19 mouse cellular contexts compared by ENCODE assay signal in the genomic region with DNA sequence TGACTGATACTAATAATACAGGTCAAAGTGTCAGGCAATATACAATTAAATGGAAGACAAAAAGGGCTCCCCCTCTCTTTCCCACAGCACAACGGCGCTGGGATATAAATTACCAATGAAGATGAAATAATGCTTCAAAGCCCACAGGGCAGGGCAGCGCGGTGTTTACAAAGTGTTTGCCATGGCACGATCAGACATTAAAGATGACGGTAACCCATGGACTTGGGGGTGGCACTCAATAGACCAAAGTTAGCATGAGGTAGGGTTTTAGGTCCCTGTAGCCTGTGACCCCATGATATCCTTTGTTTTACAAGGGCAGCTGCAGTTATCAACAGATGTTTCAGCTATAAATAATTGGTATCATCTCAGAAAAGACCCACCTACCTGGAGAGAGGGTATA.
A peak's percentile ranks its signal among the peaks of the same experiment; 100 is the strongest.
DNase-seq lines count a peak whose midpoint lies in the region; ATAC-seq and TF ChIP-seq lines count a peak whose summit lies in the region.
"Had no signal": no experiment of that assay in that cellular context is flagged by ENCODE, and none has a peak within 500 bp of the region (broad histone marks: within the 10 kb centered on the region; RNA-seq: fewer than 3 reads in every experiment).

No protein-coding gene starts in this region.

- no peak for TF ChIP-seq CTCF in kidney, adult 2 months (conservative IDR thresholded peaks at IDR 0.05; ENCODE audit: insufficient read depth, insufficient read length, low read depth, low read length)

- DNase-seq in forebrain, embryonic 10.5 days (ENCODE audit: extremely low spot score, low spot score), result no peak
- no peak for DNase-seq in kidney, adult 2 months
- DNase-seq in neural tube, embryonic 11.5 days (ENCODE audit: low spot score), result no peak
- DNase-seq in neural tube, embryonic 10.5 days (ENCODE audit: extremely low spot score, low spot score), result no peak
- no peak for DNase-seq in layer of hippocampus, postnatal 25 days (ENCODE audit: extremely low spot score in 1 of 2, low spot score in 1 of 2)
- no peak for DNase-seq in right cerebral cortex, postnatal 4 days
- DNase-seq: adrenal gland, adult 8-10 months; cerebellum, adult 18-20 months; cerebellum, postnatal 14 days; liver had no signal

- H3K27me3 ChIP-seq in forebrain, embryonic 10.5 days (ENCODE audit: poor library complexity, severe bottlenecking), result peaks cover 47% of the 10 kb centered on the region
- no peaks in the 10 kb centered on the region; the same call in 1 of the 2 replicates for H3K27me3 ChIP-seq in forebrain, embryonic 15.5 days
- no peaks in the 10 kb centered on the region for H3K27me3 ChIP-seq in kidney, embryonic 15.5 days
- H3K27me3 ChIP-seq in kidney, adult 2 months (replicated peaks; ENCODE audit: control insufficient read depth, insufficient read depth, low read length), result no peaks in the 10 kb centered on the region
- H3K27me3 ChIP-seq in neural tube, embryonic 11.5 days (ENCODE audit: control insufficient read depth, insufficient read depth, low read length), result no peaks in the 10 kb centered on the region
- H3K27me3 ChIP-seq: liver, embryonic 15.5 days; megakaryocyte, embryonic 14.5 days had no signal

- no peak overlapping the region for H3K9ac ChIP-seq in forebrain, embryonic 15.5 days (replicated peaks)
- H3K9ac ChIP-seq in kidney, embryonic 15.5 days, result no peak overlapping the region
- H3K9ac ChIP-seq in neural tube, embryonic 11.5 days (ENCODE audit: low read length), result 0 out of 2 replicates have a peak overlapping the region, but pooled peaks have one; percentile 5
- H3K9ac ChIP-seq: liver, embryonic 15.5 days had no signal

- ATAC-seq in forebrain, embryonic 15.5 days (replicated peaks), result no peak
- ATAC-seq in kidney, embryonic 15.5 days (replicated peaks; ENCODE audit: low FRiP score), result no peak
- no peak; the same call in 1 of the 2 replicates for ATAC-seq in neural tube, embryonic 11.5 days (ENCODE audit: insufficient read depth, low FRiP score, low TSS enrichment)
- ATAC-seq: activated CD4-positive, CD25-positive, alpha-beta regulatory T cell, adult 4 months; hindbrain, postnatal 0 days; intestine, embryonic 16.5 days had no signal

- 69% methylated on average over 6 of the region's 6 CpGs for WGBS in forebrain, embryonic 10.5 days
- WGBS in forebrain, embryonic 15.5 days, result 26% methylated on average over 6 of the region's 6 CpGs
- 34% methylated on average over 6 of the region's 6 CpGs for WGBS in kidney, embryonic 15.5 days
- WGBS in kidney, adult 2 months, result 61% methylated on average over 6 of the region's 6 CpGs
- WGBS in neural tube, embryonic 11.5 days, result 31% methylated on average over 6 of the region's 6 CpGs

- no peaks in the 10 kb centered on the region for H3K36me3 ChIP-seq in forebrain, embryonic 10.5 days (replicated peaks)
- no peaks in the 10 kb centered on the region for H3K36me3 ChIP-seq in forebrain, embryonic 15.5 days
- no peaks in the 10 kb centered on the region for H3K36me3 ChIP-seq in kidney, embryonic 15.5 days
- no peaks in the 10 kb centered on the region for H3K36me3 ChIP-seq in kidney, adult 2 months (ENCODE audit: control insufficient read depth, insufficient read depth, low read length)
- H3K36me3 ChIP-seq in neural tube, embryonic 11.5 days (ENCODE audit: control insufficient read depth, insufficient read depth, low read length), result no peaks in the 10 kb centered on the region
- H3K36me3 ChIP-seq: limb, embryonic 10.5 days; liver, embryonic 15.5 days had no signal

- no peaks in the 10 kb centered on the region for H3K9me3 ChIP-seq in forebrain, embryonic 10.5 days
- no peaks in the 10 kb centered on the region for H3K9me3 ChIP-seq in forebrain, embryonic 15.5 days
- H3K9me3 ChIP-seq in kidney, embryonic 15.5 days (replicated peaks), result no peaks in the 10 kb centered on the region
- no peaks in the 10 kb centered on the region for H3K9me3 ChIP-seq in neural tube, embryonic 11.5 days (ENCODE audit: control insufficient read depth, low read length)
- H3K9me3 ChIP-seq: limb, embryonic 10.5 days; liver, embryonic 15.5 days; megakaryocyte, embryonic 14.5 days had no signal

- peak overlapping the region; percentile 77 for H3K27ac ChIP-seq in forebrain, embryonic 10.5 days
- H3K27ac ChIP-seq in forebrain, embryonic 15.5 days (replicated peaks), result no peak overlapping the region; the same call in 1 of the 2 replicates
- H3K27ac ChIP-seq in kidney, embryonic 15.5 days, result no peak overlapping the region
- no peak overlapping the region for H3K27ac ChIP-seq in kidney, adult 2 months (ENCODE audit: insufficient read depth, low read depth, low read length)
- no peak overlapping the region for H3K27ac ChIP-seq in neural tube, embryonic 11.5 days (ENCODE audit: low read depth, low read length)
- H3K27ac ChIP-seq: hindbrain, postnatal 0 days; kidney, postnatal 0 days; limb, embryonic 10.5 days; liver, embryonic 15.5 days had no signal

- H3K4me1 ChIP-seq in forebrain, embryonic 10.5 days, result peaks cover 64% of the 10 kb centered on the region
- peaks cover 6% of the 10 kb centered on the region for H3K4me1 ChIP-seq in forebrain, embryonic 15.5 days
- H3K4me1 ChIP-seq in kidney, embryonic 15.5 days, result peaks cover 9% of the 10 kb centered on the region
- H3K4me1 ChIP-seq in kidney, adult 2 months (ENCODE audit: control insufficient read depth, insufficient read depth, low read length), result no peaks in the 10 kb centered on the region
- peaks cover 12% of the 10 kb centered on the region; the same call in 1 of the 2 replicates for H3K4me1 ChIP-seq in neural tube, embryonic 11.5 days (ENCODE audit: control insufficient read depth, insufficient read depth, low read length)
- H3K4me1 ChIP-seq: liver, embryonic 15.5 days; megakaryocyte, embryonic 14.5 days had no signal

- H3K4me3 ChIP-seq in forebrain, embryonic 10.5 days, result no peak overlapping the region
- H3K4me3 ChIP-seq in forebrain, embryonic 15.5 days, result no peak overlapping the region
- no peak overlapping the region for H3K4me3 ChIP-seq in kidney, embryonic 15.5 days (replicated peaks)
- no peak overlapping the region for H3K4me3 ChIP-seq in kidney, adult 2 months (ENCODE audit: insufficient read depth, low read depth, low read length)
- no peak overlapping the region for H3K4me3 ChIP-seq in neural tube, embryonic 11.5 days (ENCODE audit: low read depth, low read length)
- H3K4me3 ChIP-seq: limb, embryonic 10.5 days; liver, embryonic 15.5 days; megakaryocyte, embryonic 14.5 days had no signal

- TF ChIP-seq POLR2A in kidney, adult 2 months (IDR thresholded peaks at IDR 0.05; ENCODE audit: low read depth, low read length), result no peak

- no peak overlapping the region for H3K4me2 ChIP-seq in forebrain, embryonic 15.5 days (replicated peaks)
- H3K4me2 ChIP-seq in kidney, embryonic 15.5 days, result 0 out of 2 replicates have a peak overlapping the region, but pooled peaks have one; percentile 16
- H3K4me2 ChIP-seq in neural tube, embryonic 11.5 days (ENCODE audit: low read depth), result peak overlapping the region; percentile 21
- H3K4me2 ChIP-seq: liver, embryonic 15.5 days had no signal
